22 mouse cellular contexts compared by ENCODE assay signal in genomic region chr19:3983527-3984200, GRCm38 (mm10). TPM values are rescaled to one million over a fixed set of nuclear protein-coding genes. Genes with fewer than 3 reads are reported as not detected.
DNase-seq lines count a peak whose midpoint lies in the region; ATAC-seq and TF ChIP-seq lines count a peak whose summit lies in the region.
"Had no signal": no experiment of that assay in that cellular context is flagged by ENCODE, and none has a peak within 500 bp of the region (broad histone marks: within the 10 kb centered on the region; RNA-seq: fewer than 3 reads in every experiment).

No protein-coding gene starts in this region.

- H3K9me3 ChIP-seq in hindbrain, embryonic 11.5 days (ENCODE audit: control insufficient read depth, low read length) = no peaks in the 10 kb centered on the region
- H3K9me3 ChIP-seq in hindbrain, postnatal 0 days (ENCODE audit: low read length) = no peaks in the 10 kb centered on the region
- H3K9me3 ChIP-seq in midbrain, embryonic 10.5 days (replicated peaks) = peaks cover 2% of the 10 kb centered on the region; the same call in 1 of the 2 replicates
- no peaks in the 10 kb centered on the region for H3K9me3 ChIP-seq in midbrain, embryonic 14.5 days (ENCODE audit: control insufficient read depth, low read length)
- H3K9me3 ChIP-seq in embryonic facial prominence, embryonic 11.5 days (replicated peaks; ENCODE audit: control insufficient read depth, low read length) = no peaks in the 10 kb centered on the region
- peaks cover 1% of the 10 kb centered on the region; the same call in 1 of the 2 replicates for H3K9me3 ChIP-seq in limb, embryonic 14.5 days (ENCODE audit: control insufficient read depth, low read length)
- H3K9me3 ChIP-seq: G1E had no signal

- H3K27me3 ChIP-seq in hindbrain, embryonic 11.5 days (ENCODE audit: control insufficient read depth, insufficient read depth, low read length) = no peaks in the 10 kb centered on the region
- H3K27me3 ChIP-seq in hindbrain, postnatal 0 days (ENCODE audit: insufficient read depth, low read length) = no peaks in the 10 kb centered on the region
- 0 out of 2 replicates have a peak, but pooled peaks cover 4% of the 10 kb centered on the region for H3K27me3 ChIP-seq in midbrain, embryonic 10.5 days (ENCODE audit: low read depth, poor library complexity, severe bottlenecking)
- H3K27me3 ChIP-seq in midbrain, embryonic 14.5 days (ENCODE audit: control insufficient read depth, insufficient read depth, low read length) = no peaks in the 10 kb centered on the region
- H3K27me3 ChIP-seq in embryonic facial prominence, embryonic 11.5 days (ENCODE audit: control insufficient read depth, insufficient read depth, low read length) = no peaks in the 10 kb centered on the region
- no peaks in the 10 kb centered on the region for H3K27me3 ChIP-seq in limb, embryonic 14.5 days (ENCODE audit: control insufficient read depth, insufficient read depth, low read length)

- ATAC-seq in hindbrain, embryonic 11.5 days (ENCODE audit: low FRiP score) = no peak
- no peak for ATAC-seq in hindbrain, postnatal 0 days
- no peak for ATAC-seq in midbrain, embryonic 14.5 days (ENCODE audit: low FRiP score, low TSS enrichment)
- ATAC-seq in embryonic facial prominence, embryonic 11.5 days (replicated peaks; ENCODE audit: insufficient number of reproducible peaks, low FRiP score, low TSS enrichment, low read depth) = no peak
- no peak for ATAC-seq in limb, embryonic 14.5 days (ENCODE audit: low FRiP score, low read depth)
- ATAC-seq: forebrain, embryonic 14.5 days; inflammation-experienced regulatory T-cells, adult 6 months had no signal

- no peak overlapping the region for H3K4me2 ChIP-seq in hindbrain, embryonic 11.5 days (replicated peaks; ENCODE audit: low read depth, low read length)
- H3K4me2 ChIP-seq in hindbrain, postnatal 0 days (ENCODE audit: low read depth, low read length) = no peak overlapping the region
- no peak overlapping the region for H3K4me2 ChIP-seq in midbrain, embryonic 14.5 days (ENCODE audit: low read length)
- H3K4me2 ChIP-seq in embryonic facial prominence, embryonic 11.5 days (ENCODE audit: low read depth, low read length) = no peak overlapping the region
- no peak overlapping the region for H3K4me2 ChIP-seq in limb, embryonic 14.5 days (replicated peaks; ENCODE audit: low read depth, low read length, severe bottlenecking)

- H3K36me3 ChIP-seq in hindbrain, embryonic 11.5 days (ENCODE audit: control insufficient read depth, insufficient read depth, low read length) = no peaks in the 10 kb centered on the region
- H3K36me3 ChIP-seq in hindbrain, postnatal 0 days (ENCODE audit: insufficient read depth, low read length) = no peaks in the 10 kb centered on the region
- no peaks in the 10 kb centered on the region for H3K36me3 ChIP-seq in midbrain, embryonic 10.5 days
- no peaks in the 10 kb centered on the region for H3K36me3 ChIP-seq in midbrain, embryonic 14.5 days (ENCODE audit: control insufficient read depth, insufficient read depth, low read length)
- H3K36me3 ChIP-seq in embryonic facial prominence, embryonic 11.5 days (replicated peaks; ENCODE audit: control insufficient read depth, insufficient read depth, low read depth, low read length) = no peaks in the 10 kb centered on the region
- no peaks in the 10 kb centered on the region for H3K36me3 ChIP-seq in limb, embryonic 14.5 days (ENCODE audit: control insufficient read depth, insufficient read depth, low read length)
- H3K36me3 ChIP-seq: G1E had no signal

- H3K9ac ChIP-seq in hindbrain, embryonic 11.5 days (ENCODE audit: low read depth, low read length) = no peak overlapping the region
- no peak overlapping the region for H3K9ac ChIP-seq in hindbrain, postnatal 0 days (replicated peaks; ENCODE audit: low read length)
- no peak overlapping the region for H3K9ac ChIP-seq in midbrain, embryonic 14.5 days (replicated peaks; ENCODE audit: low read length)
- H3K9ac ChIP-seq in embryonic facial prominence, embryonic 11.5 days (replicated peaks; ENCODE audit: low read length) = 0 out of 2 replicates have a peak overlapping the region, but pooled peaks have one; percentile 2
- no peak overlapping the region for H3K9ac ChIP-seq in limb, embryonic 14.5 days (ENCODE audit: low read depth, low read length, severe bottlenecking)

- 20% methylated on average over 9 of the region's 9 CpGs for WGBS in hindbrain, embryonic 11.5 days
- WGBS in hindbrain, postnatal 0 days = 35% methylated on average over 9 of the region's 9 CpGs
- 35% methylated on average over 9 of the region's 9 CpGs for WGBS in midbrain, embryonic 10.5 days
- WGBS in midbrain, embryonic 14.5 days = 17% methylated on average over 9 of the region's 9 CpGs
- 26% methylated on average over 9 of the region's 9 CpGs for whole genome bisulfite sequencing in embryonic facial prominence, embryonic 11.5 days
- WGBS in limb, embryonic 14.5 days = 49% methylated on average over 9 of the region's 9 CpGs

- DNase-seq in hindbrain, embryonic 11.5 days (ENCODE audit: low spot score) = peak; percentile 36
- no peak for DNase-seq in hindbrain, postnatal 0 days (ENCODE audit: low spot score)
- DNase-seq in midbrain, embryonic 10.5 days (ENCODE audit: low spot score) = no peak
- no peak for DNase-seq in midbrain, embryonic 14.5 days
- peak; percentile 16 for DNase-seq in embryonic facial prominence, embryonic 11.5 days (ENCODE audit: low spot score)
- no peak for DNase-seq in limb, embryonic 14.5 days (ENCODE audit: low spot score)
- DNase-seq in right cerebral cortex, adult 18-20 months = no peak
- DNase-seq in thymus, postnatal 25 days = no peak
- DNase-seq: adrenal gland, postnatal 25 days; heart, adult 2 months; heart, postnatal 10 days; right cerebral cortex, postnatal 14 days; thymus, adult 2 months had no signal

- no peak for TF ChIP-seq POLR2A in limb, embryonic 14.5 days (IDR thresholded peaks at IDR 0.05; ENCODE audit: borderline replicate concordance, extremely low read depth, insufficient read depth, insufficient read length)

- H3K27ac ChIP-seq in hindbrain, embryonic 11.5 days (ENCODE audit: low read depth, low read length) = peak overlapping the region; percentile 2; the same call in 1 of the 2 replicates
- no peak overlapping the region for H3K27ac ChIP-seq in hindbrain, postnatal 0 days
- peak overlapping the region; percentile 69 for H3K27ac ChIP-seq in midbrain, embryonic 10.5 days (replicated peaks)
- H3K27ac ChIP-seq in midbrain, embryonic 14.5 days (replicated peaks; ENCODE audit: low read depth, low read length) = no peak overlapping the region
- peak overlapping the region; percentile 10; the same call in 1 of the 2 replicates for H3K27ac ChIP-seq in embryonic facial prominence, embryonic 11.5 days (replicated peaks; ENCODE audit: low read depth, low read length)
- H3K27ac ChIP-seq in limb, embryonic 14.5 days (replicated peaks; ENCODE audit: low read depth, low read length) = 0 out of 2 replicates have a peak overlapping the region, but pooled peaks have one; percentile 38
- H3K27ac ChIP-seq: macrophage had no signal

- no peak overlapping the region for H3K4me3 ChIP-seq in hindbrain, embryonic 11.5 days (ENCODE audit: low read depth, low read length)
- no peak overlapping the region for H3K4me3 ChIP-seq in hindbrain, postnatal 0 days (ENCODE audit: low read length)
- H3K4me3 ChIP-seq in midbrain, embryonic 10.5 days = no peak overlapping the region
- no peak overlapping the region for H3K4me3 ChIP-seq in midbrain, embryonic 14.5 days (replicated peaks; ENCODE audit: low read depth, low read length)
- H3K4me3 ChIP-seq in embryonic facial prominence, embryonic 11.5 days (ENCODE audit: low read depth, low read length) = no peak overlapping the region
- H3K4me3 ChIP-seq in limb, embryonic 14.5 days (replicated peaks; ENCODE audit: low read length) = no peak overlapping the region
- H3K4me3 ChIP-seq: heart, adult 2 months had no signal

- H3K4me1 ChIP-seq in hindbrain, embryonic 11.5 days (replicated peaks; ENCODE audit: control insufficient read depth, insufficient read depth, low read length) = peaks cover 11% of the 10 kb centered on the region
- H3K4me1 ChIP-seq in hindbrain, postnatal 0 days (ENCODE audit: insufficient read depth, low read length) = peaks cover 5% of the 10 kb centered on the region; the same call in 1 of the 2 replicates
- H3K4me1 ChIP-seq in midbrain, embryonic 10.5 days = peaks cover 57% of the 10 kb centered on the region
- H3K4me1 ChIP-seq in midbrain, embryonic 14.5 days (ENCODE audit: control insufficient read depth, insufficient read depth, low read length) = no peaks in the 10 kb centered on the region
- no peaks in the 10 kb centered on the region; the same call in 1 of the 2 replicates for H3K4me1 ChIP-seq in embryonic facial prominence, embryonic 11.5 days (ENCODE audit: control insufficient read depth, insufficient read depth, low read length)
- H3K4me1 ChIP-seq in limb, embryonic 14.5 days (ENCODE audit: control insufficient read depth, insufficient read depth, low read length) = peaks cover 13% of the 10 kb centered on the region

- no peak for TF ChIP-seq CTCF in hindbrain, postnatal 0 days (IDR thresholded peaks at IDR 0.05; ENCODE audit: low read depth)

RNA-seq across cellular contexts. Expression of gene Acy3, which starts 2.7 kb away (rescaled TPM):
- polyA plus RNA-seq in hindbrain, embryonic 11.5 days (2014; fragmentation: Nextera tagmentation; extraction: Ambion mirVana) = 2.5 and 2.8 TPM in 2 replicates
- 3.3 and 7.3 TPM in 2 replicates for total RNA-seq in hindbrain, postnatal 0 days (2014; rRNA removed)
- polyA plus RNA-seq in hindbrain, postnatal 0 days (2015; fragmentation: Nextera tagmentation; extraction: Ambion mirVana) = 2.8 and 3.5 TPM in 2 replicates
- polyA plus RNA-seq in midbrain, embryonic 10.5 days (2016; fragmentation: Nextera tagmentation; extraction: Ambion mirVana) = 1.1 and 2.0 TPM in 2 replicates
- polyA plus RNA-seq in midbrain, embryonic 14.5 days (2014; fragmentation: Nextera tagmentation; extraction: Ambion mirVana) = 0.96 and 2.2 TPM in 2 replicates
- polyA plus RNA-seq in embryonic facial prominence, embryonic 11.5 days (2014; fragmentation: Nextera tagmentation; extraction: Ambion mirVana) = 2.3 and 3.5 TPM in 2 replicates
- polyA plus RNA-seq in limb, embryonic 14.5 days (2012; rRNA removed) = 9.4 and 12.8 TPM in 2 replicates
- 6.7 and 9.2 TPM in 2 replicates for polyA plus RNA-seq in limb, embryonic 14.5 days (2014; fragmentation: Nextera tagmentation; extraction: Ambion mirVana)

RNA-seq across cellular contexts. Expression of gene Tbx10, which starts 8.9 kb away (rescaled TPM):
- polyA plus RNA-seq in hindbrain, embryonic 11.5 days (2014; fragmentation: Nextera tagmentation; extraction: Ambion mirVana) = 0.70 and 2.3 TPM in 2 replicates
- not detected in 2 replicates for total RNA-seq in hindbrain, postnatal 0 days (2014; rRNA removed)
- polyA plus RNA-seq in hindbrain, postnatal 0 days (2015; fragmentation: Nextera tagmentation; extraction: Ambion mirVana) = 0.36 and 0.39 TPM in 2 replicates
- polyA plus RNA-seq in midbrain, embryonic 10.5 days (2016; fragmentation: Nextera tagmentation; extraction: Ambion mirVana) = not detected in 2 replicates
- polyA plus RNA-seq in midbrain, embryonic 14.5 days (2014; fragmentation: Nextera tagmentation; extraction: Ambion mirVana) = not detected in 2 replicates
- polyA plus RNA-seq in embryonic facial prominence, embryonic 11.5 days (2014; fragmentation: Nextera tagmentation; extraction: Ambion mirVana) = 0.26 TPM in 1 of 2 replicates, not detected in the other
- polyA plus RNA-seq in limb, embryonic 14.5 days (2012; rRNA removed) = 0.08 and 0.12 TPM in 2 replicates
- 0.28 TPM in 1 of 2 replicates, not detected in the other for polyA plus RNA-seq in limb, embryonic 14.5 days (2014; fragmentation: Nextera tagmentation; extraction: Ambion mirVana)
- total RNA-seq: adrenal gland, postnatal 25 days; common myeloid progenitor, adult 5-6 weeks; G1E; gastrocnemius, adult 18-20 months; heart, adult 2 months; heart, postnatal 10 days; layer of hippocampus, adult 8-10 months; left cerebral cortex, postnatal 25 days had no signal
- polyA plus RNA-seq: forebrain, embryonic 14.5 days; G1E; inflammation-experienced regulatory T-cells, adult 6 months; liver, embryonic 16.5 days; macrophage had no signal

RNA-seq across cellular contexts. Expression of gene Aldh3b2, which starts 11.5 kb away (rescaled TPM):
- 1.5 and 2.3 TPM in 2 replicates for polyA plus RNA-seq in hindbrain, embryonic 11.5 days (2014; fragmentation: Nextera tagmentation; extraction: Ambion mirVana)
- total RNA-seq in hindbrain, postnatal 0 days (2014; rRNA removed) = 0.32 and 1.1 TPM in 2 replicates
- polyA plus RNA-seq in hindbrain, postnatal 0 days (2015; fragmentation: Nextera tagmentation; extraction: Ambion mirVana) = 0.95 and 1.4 TPM in 2 replicates
- polyA plus RNA-seq in midbrain, embryonic 10.5 days (2016; fragmentation: Nextera tagmentation; extraction: Ambion mirVana) = 0.21 and 0.35 TPM in 2 replicates
- 0.16 and 0.32 TPM in 2 replicates for polyA plus RNA-seq in midbrain, embryonic 14.5 days (2014; fragmentation: Nextera tagmentation; extraction: Ambion mirVana)
- 1.2 and 1.6 TPM in 2 replicates for polyA plus RNA-seq in embryonic facial prominence, embryonic 11.5 days (2014; fragmentation: Nextera tagmentation; extraction: Ambion mirVana)
- polyA plus RNA-seq in limb, embryonic 14.5 days (2012; rRNA removed) = 10.7 and 14.5 TPM in 2 replicates
- polyA plus RNA-seq in limb, embryonic 14.5 days (2014; fragmentation: Nextera tagmentation; extraction: Ambion mirVana) = 28.1 and 30.3 TPM in 2 replicates
- polyA plus RNA-seq: G1E; inflammation-experienced regulatory T-cells, adult 6 months; macrophage had no signal

RNA-seq across cellular contexts. Expression of gene Nudt8, which starts 16.7 kb away (rescaled TPM):
- 14.6 and 19.5 TPM in 2 replicates for polyA plus RNA-seq in hindbrain, embryonic 11.5 days (2014; fragmentation: Nextera tagmentation; extraction: Ambion mirVana)
- 23.5 and 29.1 TPM in 2 replicates for total RNA-seq in hindbrain, postnatal 0 days (2014; rRNA removed)
- 25.9 and 26.0 TPM in 2 replicates for polyA plus RNA-seq in hindbrain, postnatal 0 days (2015; fragmentation: Nextera tagmentation; extraction: Ambion mirVana)
- 20.2 and 21.5 TPM in 2 replicates for polyA plus RNA-seq in midbrain, embryonic 10.5 days (2016; fragmentation: Nextera tagmentation; extraction: Ambion mirVana)
- polyA plus RNA-seq in midbrain, embryonic 14.5 days (2014; fragmentation: Nextera tagmentation; extraction: Ambion mirVana) = 26.8 and 30.3 TPM in 2 replicates
- polyA plus RNA-seq in embryonic facial prominence, embryonic 11.5 days (2014; fragmentation: Nextera tagmentation; extraction: Ambion mirVana) = 24.2 and 26.6 TPM in 2 replicates
- polyA plus RNA-seq in limb, embryonic 14.5 days (2012; rRNA removed) = 18.3 and 21.0 TPM in 2 replicates
- 35.8 and 38.9 TPM in 2 replicates for polyA plus RNA-seq in limb, embryonic 14.5 days (2014; fragmentation: Nextera tagmentation; extraction: Ambion mirVana)

RNA-seq across cellular contexts. Expression of gene Gm49405, which starts 16.8 kb away (rescaled TPM):
- 1.5 and 1.6 TPM in 2 replicates for polyA plus RNA-seq in hindbrain, embryonic 11.5 days (2014; fragmentation: Nextera tagmentation; extraction: Ambion mirVana)
- 2.5 and 3.5 TPM in 2 replicates for total RNA-seq in hindbrain, postnatal 0 days (2014; rRNA removed)
- 2.1 and 2.2 TPM in 2 replicates for polyA plus RNA-seq in hindbrain, postnatal 0 days (2015; fragmentation: Nextera tagmentation; extraction: Ambion mirVana)
- 2.4 and 2.8 TPM in 2 replicates for polyA plus RNA-seq in midbrain, embryonic 10.5 days (2016; fragmentation: Nextera tagmentation; extraction: Ambion mirVana)
- 3.3 and 3.9 TPM in 2 replicates for polyA plus RNA-seq in midbrain, embryonic 14.5 days (2014; fragmentation: Nextera tagmentation; extraction: Ambion mirVana)
- polyA plus RNA-seq in embryonic facial prominence, embryonic 11.5 days (2014; fragmentation: Nextera tagmentation; extraction: Ambion mirVana) = 1.3 and 1.4 TPM in 2 replicates
- 7.0 and 8.0 TPM in 2 replicates for polyA plus RNA-seq in limb, embryonic 14.5 days (2012; rRNA removed)
- 2.3 and 3.3 TPM in 2 replicates for polyA plus RNA-seq in limb, embryonic 14.5 days (2014; fragmentation: Nextera tagmentation; extraction: Ambion mirVana)

Comparison
In these comparisons a context has a peak if more than half of its experiments do, and no peak if none do; other contexts are left out.
1. DNase-seq: peak in hindbrain, embryonic 11.5 days (single experiment) and embryonic facial prominence, embryonic 11.5 days (single experiment); none in hindbrain, postnatal 0 days (single experiment), midbrain, embryonic 10.5 days (single experiment), midbrain, embryonic 14.5 days (single experiment), limb, embryonic 14.5 days (single experiment), right cerebral cortex, adult 18-20 months (single experiment) and thymus, postnatal 25 days (single experiment).
2. H3K27ac ChIP-seq: peak in hindbrain, embryonic 11.5 days (single experiment), midbrain, embryonic 10.5 days (single experiment), embryonic facial prominence, embryonic 11.5 days (single experiment) and limb, embryonic 14.5 days (single experiment); none in hindbrain, postnatal 0 days (single experiment) and midbrain, embryonic 14.5 days (single experiment).